Comparison of ENCODE assay signal across 7 mouse cellular contexts in the genomic region with DNA sequence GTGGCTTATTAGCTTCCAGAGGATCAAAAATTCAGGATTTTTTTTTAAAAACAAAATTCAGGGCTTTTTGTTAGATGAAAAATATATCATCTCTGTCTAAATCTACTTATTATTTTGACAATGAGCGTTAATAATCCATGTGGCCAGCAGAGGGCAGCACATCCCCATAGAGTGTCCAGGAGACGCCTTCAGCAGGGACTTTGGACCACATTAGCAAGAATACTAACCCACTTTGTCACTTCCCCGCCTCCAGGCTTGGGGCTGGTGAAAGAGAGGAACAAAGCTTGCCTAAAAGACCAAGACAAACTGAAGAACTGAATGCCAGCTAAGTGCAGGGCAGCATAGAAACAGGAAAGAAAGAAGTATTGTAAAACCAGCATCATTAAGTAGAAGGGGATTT. TPM values are rescaled to one million over a fixed set of nuclear protein-coding genes. Genes with fewer than 3 reads are reported as not detected.
A peak's percentile ranks its signal among the peaks of the same experiment; 100 is the strongest.
DNase-seq lines count a peak whose midpoint lies in the region.

No protein-coding gene starts in this region.

- DNase-seq in CD4-positive, CD25-positive, alpha-beta regulatory T cell, adult 2 months (ENCODE audit: low read depth, low spot score): peak; percentile 84
- DNase-seq in MEL-GATA-1-ER (ENCODE audit: extremely low read depth, low read depth): peak; percentile 81
- peak; percentile 53 for DNase-seq in cerebellum, adult 8-10 months
- DNase-seq in gastrocnemius, adult 8-10 months (ENCODE audit: low spot score in 2 of 2): peak; percentile 70 to 73
- DNase-seq in layer of hippocampus, adult 9-11 months: peak; percentile 73
- peak; percentile 76 for DNase-seq in lung, postnatal 25 days (ENCODE audit: low spot score)
- peak; percentile 91 to 93 for DNase-seq in spleen, postnatal 10 days (ENCODE audit: low spot score in 2 of 2)

RNA-seq across cellular contexts. Expression of a gene that starts 3.1 kb away (rescaled TPM):
- total RNA-seq in gastrocnemius, adult 8-10 months (2022): 100 to 1,000 TPM; 187 to 252 (median 190) TPM

RNA-seq across cellular contexts. Expression of a gene that starts 34.2 kb away (rescaled TPM):
- total RNA-seq in gastrocnemius, adult 8-10 months (2022): 10 to 100 TPM; 79.7 to 88.8 (median 82.2) TPM

RNA-seq across cellular contexts. Expression of a gene that starts 51.1 kb away (rescaled TPM):
- 10 to 100 TPM in 1 of 4 experiments, 1 to 10 TPM in 1, not detected in 2; 9.8 to 13.6 TPM for total RNA-seq in gastrocnemius, adult 8-10 months (2022)

Comparison
In these comparisons a context has a peak if more than half of its experiments do, and no peak if none do; other contexts are left out.
1. Peak in every context shown above with its lines: DNase-seq.